Mouse (Mus musculus): Measurements from ENCODE around the gene Slc16a6.

Gene Slc16a6

DNA sequence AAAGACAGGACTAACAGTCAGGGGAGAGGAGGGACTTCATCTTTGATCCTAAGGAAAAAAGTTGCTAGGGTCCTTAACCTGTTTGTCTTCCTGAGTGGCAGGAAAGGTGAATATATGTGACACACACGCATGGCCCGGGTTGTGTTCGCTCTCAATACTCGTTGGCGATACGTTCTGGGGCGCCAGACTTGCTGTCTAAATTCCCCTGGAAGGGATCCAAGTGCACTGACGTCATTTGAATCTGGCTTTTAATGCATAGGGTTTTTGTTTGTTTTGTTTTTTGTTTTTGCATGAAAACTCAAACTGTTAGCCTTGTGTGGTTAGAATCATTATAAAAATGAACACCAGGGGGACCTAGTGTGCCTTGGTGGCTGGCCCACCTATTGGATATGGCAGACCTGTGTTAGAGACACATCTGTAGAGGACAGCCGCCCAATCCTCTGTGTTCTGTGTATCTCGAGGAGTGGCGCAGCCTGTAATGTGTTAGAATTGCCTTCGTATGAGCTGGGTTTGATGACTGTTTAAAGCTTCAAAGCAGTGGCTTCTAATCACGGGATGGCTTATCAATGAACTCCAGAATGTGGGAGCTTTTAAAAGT, 27.9 kb downstream of the Slc16a6 start:
- peak; percentile 17 for DNase-seq (ENCODE audit: low spot score)

DNA sequence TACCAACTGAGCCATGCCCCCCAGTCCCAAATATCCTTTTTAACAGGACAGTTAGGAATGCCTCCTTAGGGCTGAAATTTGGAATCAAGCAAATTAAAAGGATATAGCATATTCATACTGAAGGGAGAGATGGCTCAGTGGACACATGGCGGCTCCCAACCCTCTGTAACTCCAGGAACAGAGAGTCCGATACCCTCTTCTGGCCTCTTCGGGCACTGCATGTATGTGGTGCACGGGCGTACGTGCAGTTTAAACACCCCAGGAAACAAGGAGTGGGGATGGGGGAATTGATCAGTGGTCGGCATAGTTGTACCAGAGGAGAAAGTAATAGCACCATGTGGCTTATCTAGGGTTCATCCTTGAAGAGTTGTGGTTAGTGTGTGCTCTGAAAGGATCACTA, 28.8 kb downstream of the Slc16a6 start:
- DNase-seq (ENCODE audit: low spot score): no peak

DNA sequence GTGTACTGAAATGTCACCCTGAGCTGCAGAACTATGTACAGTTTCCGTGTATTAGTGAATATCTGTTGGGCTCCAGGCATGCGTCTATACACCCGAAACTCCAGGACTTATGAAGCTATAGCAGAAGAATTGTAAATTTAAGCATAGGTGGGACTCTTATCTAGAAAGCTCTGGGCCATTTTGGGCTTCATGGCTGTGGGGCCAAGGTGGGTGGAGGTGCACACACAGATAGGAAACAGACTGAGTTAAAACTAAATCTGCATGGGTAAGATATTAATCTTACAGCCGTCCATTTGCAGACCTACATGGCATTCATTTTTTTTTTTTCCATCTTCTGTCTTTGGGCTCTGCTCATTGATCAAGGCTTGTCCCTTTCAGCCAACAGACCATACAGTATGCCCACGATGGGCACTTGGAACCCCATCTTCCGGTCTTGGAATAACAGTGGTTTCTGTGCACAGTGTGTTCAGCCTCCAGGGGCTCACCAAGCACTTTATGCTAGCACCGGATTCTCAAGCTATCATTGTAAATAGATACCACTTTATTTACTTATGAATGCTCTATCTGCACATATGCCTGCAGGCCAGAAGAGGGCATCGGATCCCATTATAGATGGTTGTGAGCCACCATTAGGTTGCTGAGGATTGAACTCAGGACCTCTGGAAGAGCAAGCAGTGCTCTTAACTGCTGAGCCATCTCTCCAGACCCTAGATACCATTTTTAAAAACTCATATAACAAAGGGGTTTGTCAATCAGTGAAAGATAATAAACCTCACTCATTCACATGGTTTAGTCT, 29.7 kb downstream of the Slc16a6 start:
- no peak for DNase-seq (ENCODE audit: low spot score)

DNA sequence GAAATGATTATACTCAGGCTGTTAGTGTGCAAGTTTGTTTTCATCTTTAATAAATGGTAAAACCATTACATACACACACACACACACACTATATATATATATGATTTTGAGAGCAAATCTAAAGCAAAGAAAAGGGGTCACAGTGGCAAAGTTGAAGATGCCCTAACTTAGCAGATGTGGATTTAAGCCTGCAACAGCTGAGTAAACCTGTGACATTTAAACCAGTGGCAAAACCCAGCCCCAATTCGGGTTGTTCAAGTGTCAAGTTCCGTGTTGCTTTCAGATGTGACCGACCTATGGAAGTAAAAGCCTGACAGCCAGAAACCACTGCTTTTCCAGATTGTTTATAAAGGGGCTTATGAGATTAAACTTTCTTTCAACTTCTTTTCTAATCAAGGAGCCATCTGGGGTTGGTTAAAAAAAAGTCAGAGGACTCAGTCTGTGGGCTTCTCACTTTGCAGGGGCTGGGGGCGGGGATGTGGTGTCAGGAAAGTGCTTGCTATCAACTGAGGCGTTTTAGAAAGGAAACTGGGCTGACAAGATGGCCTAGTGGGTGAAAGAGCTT, 31.1 kb downstream of the Slc16a6 start:
- DNase-seq (ENCODE audit: low spot score): no peak

DNA sequence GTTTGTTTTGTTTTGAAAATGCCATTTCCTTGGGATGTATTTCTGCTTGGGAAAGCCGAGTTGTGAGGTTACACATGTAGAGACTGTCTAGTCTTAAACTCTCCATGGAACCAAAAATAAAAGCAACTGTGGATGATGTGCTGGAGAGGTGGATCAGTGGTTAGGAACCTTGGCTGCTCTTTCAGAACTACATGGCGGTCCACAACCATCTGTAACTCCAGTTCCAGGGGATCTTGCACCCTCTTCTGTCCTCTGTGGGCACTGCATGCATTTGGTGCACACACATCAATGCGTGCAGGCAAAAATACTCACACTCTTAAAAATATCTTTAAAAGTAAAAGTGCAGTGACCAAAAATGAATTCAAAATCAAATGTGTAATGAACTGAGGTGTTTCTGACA, 32.3 kb downstream of the Slc16a6 start:
- DNase-seq (ENCODE audit: low spot score): no peak

DNA sequence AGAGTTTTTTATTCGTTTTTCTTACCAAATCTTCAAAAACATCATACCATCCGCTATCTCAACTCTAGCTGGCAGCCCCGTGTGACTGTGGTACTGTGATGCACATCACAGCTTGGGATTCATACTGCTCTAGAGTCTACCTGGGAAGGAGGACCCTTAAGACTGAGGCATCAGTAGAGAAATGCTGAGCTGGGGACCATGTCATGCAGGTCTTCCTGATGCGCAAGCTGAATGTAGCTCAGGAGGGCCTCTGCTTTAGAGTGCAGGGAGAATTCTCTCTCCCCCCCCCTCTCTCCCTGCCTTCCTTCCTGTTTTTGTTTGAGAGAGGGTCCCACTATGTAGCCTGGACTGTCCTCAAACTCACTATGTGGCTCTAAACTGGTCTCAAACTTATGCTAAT, 32.8 kb downstream of the Slc16a6 start:
- DNase-seq (ENCODE audit: low spot score): no peak

DNA sequence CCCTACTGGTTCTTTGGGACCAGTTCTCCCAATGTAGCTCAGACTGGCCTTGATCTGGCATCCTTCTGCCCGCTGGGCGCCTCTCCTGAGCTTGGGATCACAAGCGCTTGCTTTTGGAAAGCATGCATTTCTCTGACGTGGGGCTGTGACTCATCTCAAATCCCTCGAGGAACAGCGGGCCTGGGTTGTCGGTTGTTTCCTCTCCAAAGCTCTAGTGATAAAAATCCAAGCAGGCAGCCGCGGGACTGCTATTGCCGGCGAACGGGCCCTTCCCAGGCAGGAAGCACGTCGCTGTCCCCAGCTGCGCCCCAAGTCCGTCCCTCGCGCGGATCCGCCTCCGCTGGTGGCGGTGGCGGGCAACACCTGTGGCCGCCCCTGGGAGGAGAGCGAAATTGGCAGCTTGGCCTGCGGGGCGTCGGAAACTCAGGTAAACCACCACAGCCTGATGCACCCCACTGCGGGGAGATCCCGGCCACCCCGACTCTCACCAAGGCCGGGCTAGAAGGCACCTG, 33.5 kb downstream of the Slc16a6 start:
- peak; percentile 58 for DNase-seq (ENCODE audit: low spot score)

DNA sequence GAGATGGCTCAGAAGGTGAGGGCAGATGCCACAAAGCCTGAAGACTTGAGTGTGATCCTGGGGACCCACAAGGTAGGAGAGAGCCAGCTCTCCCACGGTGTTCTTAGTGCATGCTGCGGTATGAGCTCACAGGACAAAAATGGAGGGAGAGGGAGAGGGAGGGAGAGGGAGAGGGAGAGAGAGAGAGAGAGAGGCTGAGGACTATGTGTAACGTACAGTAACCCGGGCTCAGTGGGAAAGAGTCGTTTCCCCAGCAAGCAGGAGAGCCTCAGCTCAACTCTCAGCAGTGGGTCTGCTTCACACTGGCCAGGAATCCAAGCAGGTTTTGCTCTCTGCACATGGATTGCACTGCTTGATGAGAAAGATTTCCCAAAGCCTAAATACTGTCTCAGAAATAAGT, 34.2 kb downstream of the Slc16a6 start:
- no peak for DNase-seq (ENCODE audit: low spot score)

DNA sequence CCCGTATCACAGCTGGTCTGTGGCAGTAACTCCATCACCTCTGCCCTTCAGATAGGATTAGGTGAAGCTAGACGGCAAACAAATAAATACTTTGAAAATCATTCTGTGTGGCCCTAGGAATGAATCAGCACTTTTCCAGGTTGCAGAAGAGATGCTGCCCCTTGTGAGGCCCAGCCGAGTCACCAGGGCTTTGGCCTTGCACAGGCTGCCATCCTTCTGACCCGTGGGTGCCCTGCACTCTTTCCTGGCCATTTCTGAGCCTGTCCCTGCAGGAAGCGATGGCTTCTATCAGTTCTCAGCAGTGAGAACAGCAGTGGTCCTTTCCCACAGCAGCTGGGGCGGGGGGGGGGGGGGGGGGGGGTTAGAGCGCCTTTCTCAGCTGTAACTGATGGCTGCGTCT, 36.5 kb downstream of the Slc16a6 start:
- no peak for DNase-seq (ENCODE audit: low spot score)

DNA sequence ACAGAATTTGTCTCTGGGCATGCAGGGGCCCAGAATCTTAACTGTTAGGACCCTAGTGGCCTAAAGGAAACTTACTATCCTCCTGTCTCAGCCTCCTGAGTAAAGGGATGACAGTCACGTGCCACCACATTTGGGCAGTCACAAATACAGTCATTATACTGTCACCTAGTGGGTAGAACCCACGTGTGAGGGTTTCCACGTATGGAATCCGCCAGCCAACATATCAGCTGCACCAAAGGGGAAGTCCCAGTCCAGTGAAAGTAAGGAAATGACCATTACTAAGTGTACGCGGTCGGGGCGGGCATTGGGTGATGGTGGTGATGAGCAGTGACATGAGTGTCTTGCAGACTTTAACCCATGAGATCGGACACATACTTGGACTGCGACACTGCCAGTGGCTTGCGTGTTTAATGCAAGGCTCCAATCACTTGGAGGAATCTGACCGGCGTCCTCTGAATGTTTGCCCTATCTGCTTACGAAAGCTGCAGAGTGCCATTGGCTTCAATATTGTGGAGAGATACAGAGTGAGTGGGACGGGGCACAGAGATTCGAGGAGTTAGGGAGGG, 39.1 kb downstream of the Slc16a6 start:
- no peak for DNase-seq (ENCODE audit: low spot score)

DNA sequence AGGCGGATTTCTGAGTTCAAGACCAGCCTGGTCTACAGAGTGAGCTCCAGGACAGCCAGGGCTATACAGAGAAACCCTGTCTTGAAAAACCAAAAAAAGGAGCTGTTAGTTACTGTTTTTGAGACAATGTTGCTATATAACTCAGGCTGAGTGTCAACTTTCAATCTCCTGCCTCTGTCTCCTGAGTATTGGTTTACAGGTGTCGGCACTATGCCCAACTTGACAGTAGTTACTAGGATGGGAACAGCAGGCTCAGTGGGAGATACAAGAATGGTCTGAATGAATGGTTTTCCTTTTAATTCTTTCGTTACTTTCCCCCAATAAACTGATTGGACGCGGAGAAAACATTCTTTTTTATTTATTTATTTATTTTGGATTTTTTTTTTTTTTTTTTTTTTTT, 46.0 kb downstream of the Slc16a6 start:
- DNase-seq (ENCODE audit: low spot score): no peak

DNA sequence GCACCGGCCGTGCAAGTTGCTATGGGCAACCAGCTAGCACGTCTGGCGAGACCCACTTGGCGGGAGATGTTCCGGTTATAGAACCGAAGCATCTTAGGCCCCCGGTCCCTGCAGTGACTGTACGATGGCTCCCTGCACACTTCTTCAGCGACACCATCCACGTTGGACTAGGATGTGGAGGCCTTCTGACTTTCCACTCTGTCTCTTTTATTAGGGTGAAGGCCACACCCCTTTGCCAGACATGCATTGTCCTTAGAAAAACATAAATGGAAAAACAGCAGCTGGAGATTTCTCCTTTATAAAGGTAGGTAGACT, 47.2 kb downstream of the Slc16a6 start:
- no peak for DNase-seq (ENCODE audit: low spot score)

DNA sequence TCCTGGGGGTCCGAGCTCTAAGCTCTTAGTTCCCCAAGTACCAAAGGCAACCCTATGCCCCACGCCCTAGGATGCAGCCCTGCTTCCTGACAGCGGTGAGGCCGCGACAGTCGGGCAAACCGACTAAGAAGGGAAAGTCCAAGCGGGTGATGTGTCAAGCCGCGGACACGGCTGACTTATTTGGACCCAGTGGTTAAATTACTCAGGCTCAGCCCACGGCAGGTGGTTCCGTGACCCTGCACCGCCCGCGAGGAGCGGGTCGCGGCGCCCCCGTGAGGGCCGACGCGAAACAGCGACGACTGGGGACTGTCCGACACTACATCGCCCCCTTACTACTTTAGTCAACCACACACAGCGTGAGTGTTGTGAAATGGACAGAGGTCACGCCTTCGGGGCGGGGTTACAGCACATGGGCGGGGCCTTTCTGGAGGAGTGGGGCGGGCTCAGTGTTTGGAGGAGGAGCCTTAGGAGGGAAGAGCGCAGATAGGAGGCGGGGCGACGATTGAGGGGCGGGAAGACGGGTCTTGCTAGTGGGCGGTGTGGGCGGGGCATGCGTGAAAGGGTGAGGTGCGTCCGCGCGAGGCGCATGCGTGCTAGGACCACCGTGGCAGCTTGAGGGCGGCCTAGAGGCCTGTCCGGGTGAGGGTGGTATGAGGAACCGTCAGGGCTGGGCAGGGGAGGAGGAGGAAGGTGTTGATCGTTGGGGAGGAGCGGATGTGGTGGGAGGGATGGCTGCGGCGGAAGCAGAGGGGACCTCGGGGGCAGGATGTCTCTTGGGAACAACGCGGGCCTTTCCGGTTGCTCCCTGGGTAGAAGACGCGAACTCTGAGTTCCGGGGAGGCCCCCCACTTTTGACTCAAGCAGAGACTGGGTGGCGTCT, 47.8 kb downstream of the Slc16a6 start, which contains the start of gene Amz2:
Amz2 (plus strand) TSS at position 555 of the 880 bp plus-strand sequence.
- DNase-seq (ENCODE audit: low spot score): peak; percentile 99

DNA sequence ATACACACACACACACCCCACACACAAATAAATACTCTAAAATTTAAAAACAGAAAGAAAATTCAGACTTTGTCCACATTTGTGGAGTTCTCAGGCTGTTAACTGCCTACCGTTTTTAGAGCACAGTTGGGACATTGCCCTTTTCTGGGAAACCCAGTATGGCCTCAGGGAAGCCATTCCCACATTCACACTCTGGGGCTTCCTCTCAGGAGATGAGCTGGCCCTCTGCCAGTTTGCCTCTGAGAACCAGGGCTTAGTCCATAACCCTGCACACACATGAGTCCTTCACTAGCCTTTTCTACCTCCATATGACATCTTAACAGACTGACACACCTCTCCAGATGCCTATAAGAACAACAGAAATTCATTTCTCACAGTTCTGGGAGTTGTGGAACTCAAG, 50.1 kb downstream of the Slc16a6 start:
- no peak for DNase-seq (ENCODE audit: low spot score)

DNA sequence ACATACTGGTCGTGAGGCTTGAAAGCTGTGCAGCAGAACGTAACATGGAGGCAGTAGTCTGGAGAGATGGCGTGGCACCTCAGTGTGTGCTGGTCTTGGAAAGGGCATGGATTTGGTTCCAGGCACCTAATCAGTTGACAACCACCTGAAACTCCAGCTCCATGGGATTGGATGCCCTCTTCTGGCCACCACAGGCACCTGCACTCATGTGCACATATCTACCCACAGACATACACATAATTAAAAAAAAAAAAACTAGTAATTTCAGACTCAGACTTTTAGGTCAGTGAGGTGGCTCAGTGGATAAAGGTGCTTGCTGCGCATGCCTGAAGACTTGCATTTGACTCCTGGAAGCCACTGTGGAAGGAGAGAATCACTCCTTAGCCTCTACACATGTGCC, 51.1 kb downstream of the Slc16a6 start:
- DNase-seq (ENCODE audit: low spot score): no peak

DNA sequence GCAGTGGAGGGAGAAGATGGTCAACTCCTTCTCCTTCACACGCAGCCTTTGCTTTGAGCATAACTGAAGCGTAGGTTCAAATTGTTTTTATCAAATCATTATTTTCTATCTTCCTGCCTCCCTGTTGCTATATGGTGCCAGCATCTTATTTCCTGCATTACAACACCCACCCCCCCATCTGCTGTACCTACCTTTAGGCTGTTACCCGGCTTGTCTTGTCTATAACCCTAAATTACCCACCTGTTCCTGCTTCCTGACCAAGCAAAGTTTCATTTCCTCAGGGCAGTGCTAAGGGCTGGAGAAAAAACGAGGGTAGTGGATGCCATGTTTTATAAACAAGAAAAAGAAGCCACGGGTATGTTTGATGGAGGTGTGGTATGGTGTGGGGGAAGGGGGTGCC, 52.2 kb downstream of the Slc16a6 start:
- no peak for DNase-seq (ENCODE audit: low spot score)

DNA sequence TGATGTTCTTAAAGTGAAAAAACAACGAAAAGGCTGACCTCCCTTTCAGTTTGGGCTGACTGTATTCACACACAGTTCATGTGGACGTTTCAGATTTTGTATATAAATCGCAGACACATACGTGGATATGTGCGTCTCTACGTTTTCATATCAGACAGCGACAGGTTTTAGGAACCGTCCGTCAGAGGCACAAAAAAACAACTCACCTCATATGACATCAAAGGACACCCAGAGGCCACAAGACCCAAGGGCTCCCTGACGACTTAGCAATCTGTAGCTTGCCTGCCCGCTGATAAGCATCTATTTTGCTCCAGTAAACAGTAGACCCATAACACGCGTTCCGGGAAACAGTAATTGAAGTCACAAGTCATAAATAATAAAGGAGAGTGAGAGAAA, 52.8 kb downstream of the Slc16a6 start:
- no peak for DNase-seq (ENCODE audit: low spot score)

DNA sequence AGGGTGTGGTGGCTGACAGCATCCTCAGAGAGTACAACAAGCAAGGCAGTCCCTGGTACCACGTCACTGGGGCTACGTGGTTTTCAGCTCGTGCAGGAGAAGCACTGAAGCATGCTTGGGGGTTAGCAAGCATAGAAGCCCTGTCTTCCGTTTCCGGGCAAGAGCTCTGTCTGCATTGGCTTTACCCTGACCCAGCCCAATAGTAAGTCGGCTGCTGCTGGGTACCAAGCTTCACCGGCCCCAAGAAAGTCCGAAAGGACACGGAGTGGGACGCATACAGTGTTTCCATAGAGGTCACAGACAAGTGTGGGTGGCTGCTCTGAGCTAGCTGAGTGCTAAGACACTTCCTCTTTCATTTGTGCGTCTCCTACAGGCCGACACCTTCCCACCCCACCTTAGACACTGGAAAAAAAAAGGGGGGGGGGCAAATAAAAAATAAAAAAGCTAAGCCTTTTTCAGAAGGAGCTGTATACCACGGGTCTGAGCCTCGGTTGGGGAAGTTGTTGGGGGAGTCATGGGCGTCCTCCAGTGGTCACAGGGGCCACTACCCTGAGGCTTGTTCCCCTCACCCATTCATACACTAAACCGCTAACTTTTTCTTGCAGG, 53.3 kb downstream of the Slc16a6 start:
- no peak for DNase-seq (ENCODE audit: low spot score)

DNA sequence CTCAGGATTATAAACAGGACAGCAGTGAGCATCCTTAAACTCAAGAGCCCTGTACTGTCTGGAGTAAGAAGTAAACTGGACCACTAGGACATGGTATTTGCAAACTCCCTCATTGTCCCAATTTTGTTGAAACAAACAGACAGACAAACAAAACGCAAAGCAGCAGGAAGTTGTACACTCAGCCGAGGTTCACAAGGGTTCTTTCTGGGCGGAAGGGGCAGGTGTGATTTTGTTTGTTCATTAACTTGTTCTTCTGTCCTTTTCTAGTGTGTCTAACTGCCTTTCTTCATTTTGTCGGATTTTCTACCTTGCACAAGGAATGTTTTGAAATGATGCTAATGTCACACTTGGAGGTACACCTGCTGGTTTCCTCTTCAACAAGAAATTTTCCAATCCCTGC, 53.9 kb downstream of the Slc16a6 start:
- no peak for DNase-seq (ENCODE audit: low spot score)

DNA sequence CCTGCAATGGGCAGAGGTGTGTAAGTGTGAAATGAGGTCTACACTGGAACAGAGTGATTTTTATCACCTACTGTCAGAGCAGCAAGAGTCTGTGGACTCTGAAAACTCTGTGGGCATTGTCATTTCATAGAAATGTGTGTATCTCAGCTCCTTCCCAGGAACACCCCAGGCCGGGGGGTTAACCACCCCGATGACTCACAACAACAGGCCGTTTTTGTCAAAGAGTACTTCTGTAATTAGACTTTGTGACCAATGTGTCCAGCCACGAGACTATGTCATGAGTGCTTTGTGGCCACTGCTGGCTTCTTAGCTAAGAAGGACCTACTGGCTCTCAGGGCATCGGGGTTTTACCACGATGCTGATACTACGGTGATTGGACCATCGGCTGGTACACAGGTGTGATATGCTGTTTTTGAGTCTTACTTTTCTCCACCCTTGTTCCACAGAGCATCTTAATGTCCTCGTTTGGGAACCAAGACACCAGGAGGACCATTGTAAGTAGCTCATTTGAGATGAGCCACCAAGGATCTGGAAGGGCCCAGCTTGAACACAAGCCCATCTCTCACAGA, 55.8 kb downstream of the Slc16a6 start:
- no peak for DNase-seq (ENCODE audit: low spot score)

DNA sequence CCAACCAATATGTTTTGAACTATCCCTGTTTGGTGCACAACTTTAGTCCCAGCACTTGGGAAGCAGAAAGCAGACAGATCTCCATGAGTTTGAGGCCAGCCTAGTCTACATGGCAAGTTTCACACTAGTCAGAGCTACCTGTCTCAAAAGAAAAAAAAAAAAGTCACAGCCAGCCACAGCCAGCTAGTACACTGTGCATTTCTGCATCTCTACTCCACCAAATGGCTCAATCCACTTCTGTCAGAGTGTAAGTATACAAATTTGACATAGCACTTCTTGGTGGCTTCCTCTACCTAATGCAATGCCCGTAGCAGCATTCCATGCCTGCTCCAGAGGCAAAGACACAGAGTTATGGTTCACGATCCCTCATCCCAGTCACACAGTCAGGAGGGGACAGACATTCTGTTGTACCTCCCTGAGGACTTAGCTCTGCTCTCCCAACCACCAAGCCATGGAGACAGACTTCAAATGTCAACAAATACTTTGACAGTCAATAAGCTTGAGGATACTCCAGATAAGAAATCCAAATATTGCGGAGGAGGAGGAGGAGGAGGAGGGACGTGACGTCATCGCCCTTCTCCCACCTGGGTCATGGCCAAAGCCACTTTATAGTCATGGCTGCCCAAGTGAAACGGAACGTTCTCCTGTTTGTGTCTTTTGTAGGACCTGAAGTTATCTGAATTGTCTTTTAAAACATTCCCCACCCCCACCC, 56.5 kb downstream of the Slc16a6 start:
- no peak for DNase-seq (ENCODE audit: low spot score)

Data from ovary, postnatal 14 days (tissue).